Mouse (Mus musculus): ENCODE results near the gene Tprkb. TPM values are rescaled to one million over a fixed set of nuclear protein-coding genes. Genes with fewer than 3 reads are reported as not detected.
"Not testable (repeated sequence)": the region's sequence is repeated elsewhere in the genome, so short reads cannot be mapped to it uniquely, and the experiment has no call there.

The Tprkb gene
- total and polyA plus RNA-seq, 3 experiments: 11.0 to 14.1 (median 12.2) TPM

DNA sequence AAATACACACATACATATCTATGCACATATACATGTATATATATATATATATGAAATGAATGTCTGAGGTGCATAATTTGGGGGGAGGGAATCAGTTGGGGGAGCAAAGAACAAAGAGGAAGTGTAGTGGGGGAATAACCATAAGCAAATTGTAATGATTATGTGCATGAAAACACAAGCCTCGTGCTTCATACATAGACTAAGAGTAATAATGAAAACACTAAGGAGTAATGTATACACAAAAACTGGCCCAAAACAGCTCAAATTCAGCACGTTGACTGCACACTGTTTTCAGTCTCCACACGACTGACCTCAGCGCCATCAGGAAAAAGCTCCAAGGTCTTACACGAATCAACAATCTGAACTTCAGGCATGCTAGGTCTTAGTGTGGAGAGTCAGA, 64.6 kb downstream of the Tprkb start:
- no peak overlapping the region for H3K27ac ChIP-seq
- 81% methylated on average over 5 of the region's 5 CpGs for WGBS
- intact Hi-C loops (cut with DNase I): no loop called here

GRCm38 (mm10) chr6:85978736-85979135, 67.1 kb downstream of the Tprkb start:
- intact Hi-C loops (cut with DNase I); H3K79me2 ChIP-seq (replicated peaks; ENCODE audit: control insufficient read depth, insufficient read depth, low read length); H3K4me3 ChIP-seq; DNase-seq; H3K4me1 ChIP-seq (ENCODE audit: control insufficient read depth, insufficient read depth, low read length); H3K9ac ChIP-seq (ENCODE audit: low read depth, low read length); H3K36me3 ChIP-seq (ENCODE audit: control insufficient read depth, insufficient read depth, low read length); H3K27me3 ChIP-seq (ENCODE audit: control insufficient read depth, insufficient read depth, low read length); H3K27ac ChIP-seq: not testable (repeated sequence)
- 80% methylated on average over 4 of the region's 4 CpGs for WGBS

More for the DNA sequence above, 64.6 kb downstream of the Tprkb start:
- no peaks in the 10 kb centered on the region for H3K4me1 ChIP-seq (ENCODE audit: control insufficient read depth, insufficient read depth, low read length)
- H3K79me2 ChIP-seq (replicated peaks; ENCODE audit: control insufficient read depth, insufficient read depth, low read length): no peaks in the 10 kb centered on the region
- no peak overlapping the region for H3K9ac ChIP-seq (ENCODE audit: low read depth, low read length)
- H3K4me3 ChIP-seq: no peak overlapping the region
- no peak for DNase-seq
- H3K36me3 ChIP-seq (ENCODE audit: control insufficient read depth, insufficient read depth, low read length): no peaks in the 10 kb centered on the region
- H3K27me3 ChIP-seq (ENCODE audit: control insufficient read depth, insufficient read depth, low read length): no peaks in the 10 kb centered on the region
- no peak for TF ChIP-seq EP300 (IDR thresholded peaks at IDR 0.05; ENCODE audit: insufficient read depth, low read depth, low read length)
- TF ChIP-seq CTCF (IDR thresholded peaks at IDR 0.05): no peak
- no peak for TF ChIP-seq POLR2A (IDR thresholded peaks at IDR 0.05; ENCODE audit: insufficient read depth, low read depth, low read length)

Other genes with a start within 250 kb of the Tprkb start
- under 1 TPM in 1 of 2 experiments, not detected in 1; 0.13 TPM for gene Nat8f7, start 198.7 kb upstream of the Tprkb start, total RNA-seq (2021)
- gene Nat8f7, start 198.7 kb upstream of the Tprkb start, polyA plus RNA-seq (2012; rRNA removed): 0.47 and 0.62 TPM in 2 replicates
- not detected for gene Nat8f3, start 146.1 kb upstream of the Tprkb start, total RNA-seq (2021)
- 0.64 and 2.7 TPM in 2 replicates for gene Nat8f3, start 146.1 kb upstream of the Tprkb start, polyA plus RNA-seq (2012; rRNA removed)
- under 1 TPM in 1 of 2 experiments, not detected in 1; 0.18 TPM for gene Nat8f6, start 90.9 kb upstream of the Tprkb start, total RNA-seq (2021)
- 0.29 and 0.73 TPM in 2 replicates for gene Nat8f6, start 90.9 kb upstream of the Tprkb start, polyA plus RNA-seq (2012; rRNA removed)
- not detected for gene Nat8f5, start 90.9 kb upstream of the Tprkb start, total RNA-seq (2021)
- gene Nat8f5, start 90.9 kb upstream of the Tprkb start, polyA plus RNA-seq (2012; rRNA removed): not detected in 2 replicates
- gene Nat8, start 79.8 kb upstream of the Tprkb start, total RNA-seq (2021): not detected
- not detected in 2 replicates for gene Nat8, start 79.8 kb upstream of the Tprkb start, polyA plus RNA-seq (2012; rRNA removed)
- under 1 TPM in 1 of 2 experiments, not detected in 1; 0.13 TPM for gene Nat8f2, start 42.7 kb upstream of the Tprkb start, total RNA-seq (2021)
- gene Nat8f2, start 42.7 kb upstream of the Tprkb start, polyA plus RNA-seq (2012; rRNA removed): 0.15 TPM in 1 of 2 replicates, not detected in the other
- under 1 TPM; 0.73 to 0.76 TPM for gene Nat8f4, start 7.0 kb upstream of the Tprkb start, total RNA-seq (2021)
- gene Nat8f4, start 7.0 kb upstream of the Tprkb start, polyA plus RNA-seq (2012; rRNA removed): 0.66 and 1.5 TPM in 2 replicates
- gene Nat8f1, start 3.8 kb downstream of the Tprkb start, total RNA-seq (2021): 1 to 10 TPM; 2.0 to 2.1 TPM
- gene Nat8f1, start 3.8 kb downstream of the Tprkb start, polyA plus RNA-seq (2012; rRNA removed): 5.1 and 6.1 TPM in 2 replicates
- gene Dusp11, start 49.8 kb downstream of the Tprkb start, total RNA-seq (2021): 10 to 100 TPM; 38.0 to 41.8 TPM
- 26.0 and 52.4 TPM in 2 replicates for gene Dusp11, start 49.8 kb downstream of the Tprkb start, polyA plus RNA-seq (2012; rRNA removed)
- gene Figla, start 104.3 kb downstream of the Tprkb start, total RNA-seq (2021): not detected
- not detected in 2 replicates for gene Figla, start 104.3 kb downstream of the Tprkb start, polyA plus RNA-seq (2012; rRNA removed)
- under 1 TPM; 0.16 to 0.39 TPM for gene Add2, start 116.8 kb downstream of the Tprkb start, total RNA-seq (2021)
- 0.25 and 0.47 TPM in 2 replicates for gene Add2, start 116.8 kb downstream of the Tprkb start, polyA plus RNA-seq (2012; rRNA removed)